Mouse (Mus musculus) CD4-positive naive resting alpha-beta T cell, adult 76 days (primary cell): ENCODE measurements around the gene Adh6a. TPM values are rescaled to one million over a fixed set of nuclear protein-coding genes. Genes with fewer than 3 reads are reported as not detected.

Source experiments
- total RNA-seq: library from RNA; stranded (reverse); gene quantifications from one replicate; pipeline ENCODE4 v1.2.4, GENCODE M21; 2023

The Adh6a gene
- not detected for total RNA-seq

GRCm38 (mm10) chr3:138312965-138313364 is at the start of gene Adh6a:
Gene Adh6a, plus strand, starts transcription at chr3:138313286.

GRCm38 (mm10) chr3:138341471-138341870 is 28.4 kb downstream of the Adh6a start, which contains the start of gene Adh6b:
Gene Adh6b, plus strand, starts transcription at chr3:138341775.

Other genes with a start within 250 kb of the Adh6a start
- gene 1110002E22Rik, start 248.2 kb upstream of the Adh6a start, total RNA-seq: not detected
- gene Gm5105, start 245.9 kb upstream of the Adh6a start, total RNA-seq: not detected
- 5.4 TPM for gene Trmt10a, start 169.8 kb upstream of the Adh6a start, total RNA-seq
- gene Mttp, start 168.3 kb upstream of the Adh6a start, total RNA-seq: 2.4 TPM
- gene 4930579F01Rik, start 119.5 kb upstream of the Adh6a start, total RNA-seq: not detected
- gene Adh7, start 95.5 kb upstream of the Adh6a start, total RNA-seq: not detected
- gene Adh1, start 52.3 kb upstream of the Adh6a start, total RNA-seq: 8.4 TPM
- not detected for gene Adh6b, start 28.5 kb downstream of the Adh6a start, total RNA-seq
- not detected for gene Adh4, start 102.2 kb downstream of the Adh6a start, total RNA-seq
- 73.0 TPM for gene Adh5, start 129.8 kb downstream of the Adh6a start, total RNA-seq
- gene Metap1, start 176.2 kb downstream of the Adh6a start, total RNA-seq: 50.6 TPM
- 70.9 TPM for gene Eif4e, start 212.9 kb downstream of the Adh6a start, total RNA-seq